Mouse (Mus musculus): ENCODE measurements at regions not wholly inside any gene's neighbourhood (a gene's known extent, or its start where the extent isn't known, plus 50 kb on each side); places are given as distances from the start of the nearest gene placed in this dataset.

- no peak for TF ChIP-seq CTCF (IDR thresholded peaks at IDR 0.05; ENCODE audit: borderline replicate concordance, insufficient read depth, low read length)
- TF ChIP-seq POLR2A (IDR thresholded peaks at IDR 0.05; ENCODE audit: low read depth, low read length), result no peak
These were observed 174.7 kb upstream of the Fam19a5 start for GRCm38 (mm10) chr15:87369381-87369780.
